9 mouse cellular contexts compared by ENCODE assay signal in the genomic region with DNA sequence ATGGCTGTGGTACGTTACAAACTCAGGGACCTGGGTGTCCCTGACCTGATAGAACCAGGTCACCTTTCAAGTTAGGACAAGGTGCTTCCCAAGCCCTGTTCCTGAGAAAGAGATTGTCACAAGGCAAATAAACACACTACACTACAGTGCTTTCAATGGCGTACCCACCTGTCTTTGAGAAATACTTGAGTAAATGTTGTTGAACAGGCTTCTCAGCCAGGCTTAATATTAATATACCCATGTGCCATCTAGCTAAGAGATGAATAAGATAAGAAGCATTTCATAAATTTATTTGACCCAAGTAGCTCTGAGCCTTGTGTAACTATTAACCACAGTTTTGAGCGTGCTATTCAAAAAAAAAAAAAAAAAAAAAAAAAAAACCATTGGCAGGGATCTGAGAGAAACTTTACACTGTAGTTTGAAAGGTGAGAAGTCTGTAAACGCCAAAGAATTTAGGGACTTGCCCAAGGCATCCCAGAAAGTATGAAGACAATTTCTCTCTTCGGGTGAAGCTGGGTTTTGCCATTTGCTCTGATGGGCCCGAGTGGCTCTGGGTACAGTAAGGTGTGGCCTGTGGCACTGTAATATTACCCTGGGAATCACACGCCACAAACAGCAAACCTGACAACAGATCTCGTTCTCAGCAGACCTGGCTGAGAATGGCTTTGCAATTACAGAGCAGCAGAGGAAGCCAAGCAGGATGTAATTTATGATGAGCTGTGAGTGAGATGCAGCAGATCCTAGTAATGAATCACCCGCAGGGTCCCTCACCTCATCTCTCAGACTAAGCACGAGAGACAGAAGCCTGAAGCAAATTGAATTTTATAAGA.
DNase-seq lines count a peak whose midpoint lies in the region; ATAC-seq and TF ChIP-seq lines count a peak whose summit lies in the region.
"Had no signal": no experiment of that assay in that cellular context is flagged by ENCODE, and none has a peak within 500 bp of the region (broad histone marks: within the 10 kb centered on the region; RNA-seq: fewer than 3 reads in every experiment).

No protein-coding gene starts in this region.

- DNase-seq in kidney, postnatal 36 days, result no peak
- peak; percentile 60 for DNase-seq in Patski (ENCODE audit: low read depth, low spot score)
- peak; percentile 69 for DNase-seq in cerebellum, adult 9-11 months
- DNase-seq in lung, postnatal 36 days, result peak; percentile 65
- no peak for DNase-seq in spleen, postnatal 10 days (ENCODE audit: low spot score in 2 of 2)
- DNase-seq: right cerebral cortex, postnatal 25 days had no signal

- no peaks in the 10 kb centered on the region for H3K9me3 ChIP-seq in kidney, embryonic 15.5 days (replicated peaks)
- H3K9me3 ChIP-seq: heart, embryonic 13.5 days had no signal

- no peak for TF ChIP-seq CTCF in Patski (IDR thresholded peaks at IDR 0.05)

- peak overlapping the region; percentile 77 for H3K27ac ChIP-seq in kidney, embryonic 15.5 days

- WGBS in kidney, embryonic 15.5 days, result 33% methylated on average over 10 of the region's 10 CpGs

- in situ Hi-C loops in Patski (cut with MboI; ENCODE audit: low pct_unique_long_range_greater_than_20kb), result loop anchor here (5.0 kb wide), 1 partner anchor 39 kb away; no protein-coding TSS in a partner anchor

- no peak overlapping the region; the same call in 1 of the 2 replicates for H3K4me2 ChIP-seq in kidney, embryonic 15.5 days
- H3K4me2 ChIP-seq: heart, embryonic 13.5 days had no signal

- no peak overlapping the region for H3K9ac ChIP-seq in kidney, embryonic 15.5 days
- H3K9ac ChIP-seq: heart, embryonic 13.5 days had no signal

- H3K4me3 ChIP-seq in kidney, embryonic 15.5 days (replicated peaks), result no peak overlapping the region
- H3K4me3 ChIP-seq: heart, embryonic 13.5 days had no signal

- no peak for ATAC-seq in kidney, embryonic 15.5 days (replicated peaks; ENCODE audit: low FRiP score)
- ATAC-seq in Patski, result peak; percentile 61
- no peak for ATAC-seq in inflammation-experienced regulatory T-cells, adult 6 months

- CTCF ChIA-PET in Patski (lab: Charles Lee), result interaction anchor here (1.1 to 2.7 kb wide), 4 partner anchors 23 to 45 kb away, joined by 3 to 12 read pairs (median 7); no protein-coding TSS in a partner anchor

- POLR2A ChIA-PET in Patski (lab: Charles Lee), result interaction anchor here (1.0 kb wide), 2 partner anchors 15 to 45 kb away, joined by 3 to 4 read pairs; no protein-coding TSS in a partner anchor

- H3K36me3 ChIP-seq in kidney, embryonic 15.5 days, result no peaks in the 10 kb centered on the region
- H3K36me3 ChIP-seq: heart, embryonic 13.5 days had no signal

- no peaks in the 10 kb centered on the region for H3K27me3 ChIP-seq in kidney, embryonic 15.5 days
- H3K27me3 ChIP-seq in Patski, result no peaks in the 10 kb centered on the region
- H3K27me3 ChIP-seq: heart, embryonic 13.5 days had no signal

- H3K4me1 ChIP-seq in kidney, embryonic 15.5 days, result peaks cover 26% of the 10 kb centered on the region

Comparison
In these comparisons a context has a peak if more than half of its experiments do, and no peak if none do; other contexts are left out.
1. DNase-seq: peak in Patski (single experiment), cerebellum, adult 9-11 months (single experiment) and lung, postnatal 36 days (single experiment); none in kidney, postnatal 36 days (0 of 2) and spleen, postnatal 10 days (0 of 2).